Mouse (Mus musculus) testis, adult 2 months (tissue): ENCODE data around the gene Macrod1. TPM values are rescaled to one million over a fixed set of nuclear protein-coding genes. Genes with fewer than 3 reads are reported as not detected.

Experiments
- H3K27ac ChIP-seq: fragments of 200-500 bp; 2 replicates; pipeline ENCODE4 v1.5.1; 2012; ENCODE audit warnings: low read depth, low read length; ENCODE audit not compliant: control insufficient read depth, insufficient read depth
- H3K27me3 ChIP-seq: fragments of 200-500 bp; 2 replicates; pipeline ENCODE4 v1.6.1; 2012; ENCODE audit warnings: mild to moderate bottlenecking, low read length, moderate library complexity; ENCODE audit not compliant: control insufficient read depth, insufficient read depth
- H3K36me3 ChIP-seq: fragments of 200-500 bp; 2 replicates; pipeline ENCODE4 v1.6.1; 2012; ENCODE audit warnings: mild to moderate bottlenecking, low read length; ENCODE audit not compliant: control insufficient read depth, insufficient read depth
- H3K4me1 ChIP-seq: fragments of 200-500 bp; 2 replicates; pipeline ENCODE4 v1.6.1; 2012; ENCODE audit warnings: low read length; ENCODE audit not compliant: control insufficient read depth, insufficient read depth
- H3K4me3 ChIP-seq: fragments of 200-500 bp; 2 replicates; pipeline ENCODE4 v1.5.1; 2012; ENCODE audit warnings: low read depth, mild to moderate bottlenecking, low read length, moderate library complexity, mixed read lengths; ENCODE audit not compliant: control insufficient read depth
- CTCF ChIP-seq: fragments of 200-500 bp; IDR thresholded peaks from 2 replicates; pipeline ENCODE4 v1.5.1; 2012; ENCODE audit warnings: low read depth, mild to moderate bottlenecking, inconsistent platforms, low read length, moderate library complexity; ENCODE audit not compliant: control insufficient read depth, insufficient read depth, insufficient replicate concordance
- POLR2A ChIP-seq: fragments of 200-500 bp; IDR thresholded peaks from 2 replicates; pipeline ENCODE4 v1.6.1; 2012; ENCODE audit warnings: low read depth, mild to moderate bottlenecking, inconsistent platforms, low read length, moderate library complexity; ENCODE audit not compliant: control insufficient read depth
- polyA plus RNA-seq: library from polyadenylated mRNA; depleted of rRNA; stranded (reverse); fragments of >200 nt; gene quantifications from 2 replicates; pipeline ENCODE4 v1.2.3, GENCODE M21; 2012

Macrod1 gene
- polyA plus RNA-seq, 1 experiment, result 39.2 TPM

- H3K27me3 ChIP-seq, result no peaks in the 10 kb centered on the region
- H3K27ac ChIP-seq, result no peak overlapping the region
- H3K4me3 ChIP-seq, result no peak overlapping the region
- no peak for TF ChIP-seq CTCF
- no peak for TF ChIP-seq POLR2A
- H3K36me3 ChIP-seq, result no peaks in the 10 kb centered on the region
- H3K4me1 ChIP-seq, result peaks cover 20% of the 10 kb centered on the region
These were observed 92.0 kb downstream of the Macrod1 start for GRCm38 (mm10) chr19:7148541-7149085.

- Histone ChIP-seq H3K27me3 (no peaks in the 10 kb centered on the region), H3K36me3 (no peaks in the 10 kb centered on the region), H3K4me1 (peaks cover 16% of the 10 kb centered on the region), H3K27ac (no peak overlapping the region), H3K4me3 (no peak overlapping the region)
- no peak for TF ChIP-seq CTCF
- no peak for TF ChIP-seq POLR2A
These were observed 92.6 kb downstream of the Macrod1 start for GRCm38 (mm10) chr19:7149158-7149685.

- H3K4me1 ChIP-seq, result peaks cover 15% of the 10 kb centered on the region
- TF ChIP-seq CTCF, result no peak
- no peak for TF ChIP-seq POLR2A
- H3K27me3 ChIP-seq, result no peaks in the 10 kb centered on the region
- no peaks in the 10 kb centered on the region for H3K36me3 ChIP-seq
- no peak overlapping the region for H3K4me3 ChIP-seq
- H3K27ac ChIP-seq, result no peak overlapping the region
These were observed 94.8 kb downstream of the Macrod1 start for GRCm38 (mm10) chr19:7151300-7151926.

GRCm38 (mm10) chr19:7151927-7152653 is 95.5 kb downstream of the Macrod1 start:
- no peak overlapping the region for H3K4me3 ChIP-seq
- H3K27me3 ChIP-seq, result no peaks in the 10 kb centered on the region
- H3K27ac ChIP-seq, result no peak overlapping the region
- H3K4me1 ChIP-seq, result peaks cover 15% of the 10 kb centered on the region
- no peaks in the 10 kb centered on the region for H3K36me3 ChIP-seq
- TF ChIP-seq POLR2A (no peak), CTCF (no peak)

- H3K36me3 ChIP-seq, result no peaks in the 10 kb centered on the region
- TF ChIP-seq POLR2A (no peak), CTCF (no peak)
- H3K27ac ChIP-seq, result no peak overlapping the region
- H3K4me1 ChIP-seq, result peaks cover 15% of the 10 kb centered on the region
- no peaks in the 10 kb centered on the region for H3K27me3 ChIP-seq
- no peak overlapping the region for H3K4me3 ChIP-seq
These were observed 96.6 kb downstream of the Macrod1 start for GRCm38 (mm10) chr19:7153232-7153631.

GRCm38 (mm10) chr19:7155196-7155595 is 98.6 kb downstream of the Macrod1 start:
- no peak overlapping the region for H3K27ac ChIP-seq
- H3K27me3 ChIP-seq, result no peaks in the 10 kb centered on the region
- TF ChIP-seq CTCF (no peak), POLR2A (no peak)
- H3K4me1 ChIP-seq, result peaks cover 15% of the 10 kb centered on the region
- H3K4me3 ChIP-seq, result no peak overlapping the region
- H3K36me3 ChIP-seq, result no peaks in the 10 kb centered on the region

GRCm38 (mm10) chr19:7157734-7158133 is 101.1 kb downstream of the Macrod1 start:
- H3K27me3 ChIP-seq, result no peaks in the 10 kb centered on the region
- no peak overlapping the region for H3K4me3 ChIP-seq
- H3K4me1 ChIP-seq, result peaks cover 8% of the 10 kb centered on the region; the same call in 1 of the 2 replicates
- no peak overlapping the region for H3K27ac ChIP-seq
- H3K36me3 ChIP-seq, result no peaks in the 10 kb centered on the region
- TF ChIP-seq POLR2A, result no peak
- no peak for TF ChIP-seq CTCF
